ENCODE assay signal across 8 mouse cellular contexts in the genomic region with DNA sequence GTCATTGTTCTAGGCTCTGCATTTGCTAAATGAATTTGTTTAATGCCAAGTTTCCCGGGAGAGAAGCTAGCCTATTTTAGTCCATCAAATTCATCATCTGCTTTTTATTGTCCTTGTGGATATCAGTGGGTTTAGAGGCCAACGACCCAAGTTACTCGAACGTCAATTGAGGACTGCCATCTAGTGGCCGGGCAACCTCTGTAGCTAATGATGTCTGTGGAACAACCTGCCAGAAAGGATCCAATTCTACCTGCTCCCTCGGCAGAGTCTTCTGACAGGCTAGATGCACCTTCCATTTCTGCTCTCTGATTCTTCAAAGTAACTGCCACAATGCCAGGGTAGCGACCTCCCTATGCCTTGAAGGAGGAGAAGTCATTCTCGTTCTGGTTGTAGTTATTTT.
DNase-seq lines count a peak whose midpoint lies in the region; ATAC-seq and TF ChIP-seq lines count a peak whose summit lies in the region.

No protein-coding gene starts in this region.

- H3K9ac ChIP-seq in limb, embryonic 13.5 days, result no peak overlapping the region

- no peaks in the 10 kb centered on the region for H3K36me3 ChIP-seq in kidney, adult 2 months (ENCODE audit: control insufficient read depth, insufficient read depth, low read length)
- H3K36me3 ChIP-seq in limb, embryonic 13.5 days, result no peaks in the 10 kb centered on the region

- no peak for TF ChIP-seq POLR2A in kidney, adult 2 months (IDR thresholded peaks at IDR 0.05; ENCODE audit: low read depth, low read length)

- no peak overlapping the region for H3K4me3 ChIP-seq in gastrocnemius, adult 2 months
- no peak overlapping the region for H3K4me3 ChIP-seq in kidney, adult 2 months (ENCODE audit: insufficient read depth, low read depth, low read length)
- H3K4me3 ChIP-seq in limb, embryonic 13.5 days, result no peak overlapping the region

- no peak overlapping the region for H3K4me2 ChIP-seq in limb, embryonic 13.5 days (replicated peaks)

- H3K27me3 ChIP-seq in kidney, adult 2 months (replicated peaks; ENCODE audit: control insufficient read depth, insufficient read depth, low read length), result no peaks in the 10 kb centered on the region
- H3K27me3 ChIP-seq in limb, embryonic 13.5 days, result no peaks in the 10 kb centered on the region

- peaks cover 6% of the 10 kb centered on the region for H3K9me3 ChIP-seq in limb, embryonic 13.5 days

- DNase-seq in cerebellum, adult 11 months, result peak; percentile 9
- no peak for DNase-seq in cerebellum, adult 11-12 months
- DNase-seq in cerebellum, adult 9-11 months, result peak; percentile 9
- DNase-seq in gastrocnemius, adult 2 months, result peak; percentile 74
- peak; percentile 77 for DNase-seq in kidney, adult 2 months
- DNase-seq in monocyte, adult 2 months (ENCODE audit: low read depth in 1 of 2, low spot score in 2 of 2), result peak; percentile 26 to 42
- DNase-seq in spleen, postnatal 14 days (ENCODE audit: low spot score in 2 of 2), result peak; percentile 58 to 70

- intact Hi-C loops in gastrocnemius, adult 2 months (cut with DNase I), result loop anchor here (5.0 kb wide), 1 partner anchor 452 kb away; no protein-coding TSS in a partner anchor

- no peaks in the 10 kb centered on the region for H3K4me1 ChIP-seq in kidney, adult 2 months (ENCODE audit: control insufficient read depth, insufficient read depth, low read length)
- H3K4me1 ChIP-seq in limb, embryonic 13.5 days, result no peaks in the 10 kb centered on the region

- peak; percentile 91 for TF ChIP-seq CTCF in gastrocnemius, adult 2 months (IDR thresholded peaks at IDR 0.05)
- TF ChIP-seq CTCF in kidney, adult 2 months (conservative IDR thresholded peaks at IDR 0.05; ENCODE audit: insufficient read depth, insufficient read length, low read depth, low read length), result peak; percentile 89

- WGBS in kidney, adult 2 months, result 2% methylated on average over 8 of the region's 8 CpGs
- WGBS in limb, embryonic 13.5 days, result 12% methylated on average over 8 of the region's 8 CpGs

- no peak overlapping the region for H3K27ac ChIP-seq in gastrocnemius, adult 2 months
- no peak overlapping the region for H3K27ac ChIP-seq in kidney, adult 2 months (ENCODE audit: insufficient read depth, low read depth, low read length)
- H3K27ac ChIP-seq in limb, embryonic 13.5 days, result no peak overlapping the region

- ATAC-seq in limb, embryonic 13.5 days (ENCODE audit: low FRiP score, low read depth), result peak; percentile 76
